Mouse (Mus musculus) lung, adult 2 months (tissue): ENCODE measurements around the gene Golph3. TPM values are rescaled to one million over a fixed set of nuclear protein-coding genes. Genes with fewer than 3 reads are reported as not detected.

Experiments used
- DNase-seq: peaks from one replicate; pipeline ENCODE4 v3.0.0; 2022
- H3K4me1 ChIP-seq: fragments of 200-500 bp; 2 replicates; pipeline ENCODE4 v1.6.1; 2011; ENCODE audit warnings: low read length; ENCODE audit not compliant: control insufficient read depth, insufficient read depth
- H3K4me3 ChIP-seq: fragments of 200-500 bp; replicated peaks from 2 replicates; pipeline ENCODE3; 2011; ENCODE audit warnings: low read depth, mild to moderate bottlenecking, control low read depth, low read length; ENCODE audit errors: extremely low read depth
- CTCF ChIP-seq: fragments of 200-500 bp; IDR thresholded peaks from 2 replicates; pipeline ENCODE4 v1.5.1; 2011; ENCODE audit warnings: mild to moderate bottlenecking, low read length, control low read depth; ENCODE audit not compliant: insufficient read depth
- POLR2A ChIP-seq: fragments of 200-500 bp; IDR thresholded peaks from 2 replicates; pipeline ENCODE4 v1.6.1; 2011; ENCODE audit warnings: low read depth, mild to moderate bottlenecking, control low read depth, low read length, borderline replicate concordance; ENCODE audit errors: extremely low read depth
- WGBS: fragments of 180-500 bp; shearing (Covaris S2); methylation state at CpG from one replicate; pipeline ENCODE4 v1.1.7; 2018; 5-methylcytosine and 5-hydroxymethylcytosine counted together
- polyA plus RNA-seq: library from polyadenylated mRNA; depleted of rRNA; stranded (reverse); fragments of >200 nt; gene quantifications from 2 replicates; pipeline ENCODE4 v1.2.3, GENCODE M21; 2012; rRNA removed

The Golph3 gene
- 73.4 and 92.4 TPM in 2 replicates for polyA plus RNA-seq

GRCm38 (mm10) chr15:12321091-12321787 is at the start of gene Golph3:
TSS of gene Golph3 (plus strand) at chr15:12321450.
- peaks cover 13% of the 10 kb centered on the region for H3K4me1 ChIP-seq
- TF ChIP-seq CTCF (no peak), POLR2A (peak; percentile 72; the same call in 1 of the 2 replicates)
- 1% methylated on average over 69 of the region's 74 CpGs for WGBS

GRCm38 (mm10) chr15:12273325-12274052 is 47.8 kb upstream of the Golph3 start:
- 58% methylated on average over 12 of the region's 12 CpGs for WGBS
- DNase-seq = no peak
- Histone ChIP-seq H3K4me1 (no peaks in the 10 kb centered on the region; the same call in 1 of the 2 replicates), H3K4me3 (no peak overlapping the region)
- no peak for TF ChIP-seq POLR2A
- TF ChIP-seq CTCF = no peak

More at GRCm38 (mm10) chr15:12321091-12321787, at the start of gene Golph3:
- peak within 1 kb of the TSS; percentile 82 for H3K4me3 ChIP-seq
- peak; percentile 94 for DNase-seq

GRCm38 (mm10) chr15:12274053-12274769 is 47.0 kb upstream of the Golph3 start:
- Histone ChIP-seq H3K4me3 (no peak overlapping the region), H3K4me1 (no peaks in the 10 kb centered on the region; the same call in 1 of the 2 replicates)
- DNase-seq = no peak
- 71% methylated on average over 4 of the region's 4 CpGs for WGBS
- TF ChIP-seq CTCF (no peak), POLR2A (no peak)

GRCm38 (mm10) chr15:12275091-12275623 is 46.1 kb upstream of the Golph3 start:
- H3K4me1 ChIP-seq = no peaks in the 10 kb centered on the region; the same call in 1 of the 2 replicates
- H3K4me3 ChIP-seq = no peak overlapping the region
- no peak for TF ChIP-seq POLR2A
- no peak for TF ChIP-seq CTCF
- no peak for DNase-seq
- 63% methylated on average over 4 of the region's 4 CpGs for WGBS

GRCm38 (mm10) chr15:12279816-12280215 is 41.4 kb upstream of the Golph3 start:
- no peak overlapping the region for H3K4me3 ChIP-seq
- TF ChIP-seq CTCF (no peak), POLR2A (no peak)
- 88% methylated on average over 1 of the region's 1 CpGs for WGBS
- no peak for DNase-seq
- H3K4me1 ChIP-seq = peaks cover 2% of the 10 kb centered on the region

GRCm38 (mm10) chr15:12284794-12285534 is 36.3 kb upstream of the Golph3 start:
- no peak for TF ChIP-seq CTCF
- no peak for TF ChIP-seq POLR2A
- DNase-seq = peak; percentile 36
- H3K4me3 ChIP-seq = no peak overlapping the region
- 37% methylated on average over 6 of the region's 6 CpGs for WGBS
- peaks cover 2% of the 10 kb centered on the region for H3K4me1 ChIP-seq

DNA sequence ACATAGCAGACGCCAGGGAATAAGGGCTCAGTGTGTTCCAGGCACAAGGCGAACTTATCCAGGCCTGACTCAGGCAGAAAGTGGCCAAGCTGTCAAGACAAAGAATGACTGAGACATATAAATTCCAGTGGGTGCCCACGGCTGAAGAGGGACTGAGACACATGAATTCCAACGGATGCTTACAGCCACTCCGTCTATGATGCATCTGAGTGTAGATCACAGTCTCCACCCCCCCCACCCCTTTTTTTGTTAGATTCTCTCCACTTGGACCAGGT is 35.8 kb upstream of the Golph3 start:
- no peak overlapping the region for H3K4me3 ChIP-seq
- TF ChIP-seq CTCF = no peak
- no peak for TF ChIP-seq POLR2A
- no peak for DNase-seq
- WGBS = 50% methylated on average over 5 of the region's 5 CpGs
- H3K4me1 ChIP-seq = peaks cover 2% of the 10 kb centered on the region

- H3K4me1 ChIP-seq = no peaks in the 10 kb centered on the region
- 85% methylated on average over 7 of the region's 7 CpGs for WGBS
- no peak overlapping the region for H3K4me3 ChIP-seq
- DNase-seq = no peak
- TF ChIP-seq CTCF (no peak), POLR2A (no peak)
These were observed 30.9 kb upstream of the Golph3 start for GRCm38 (mm10) chr15:12290330-12290729.

GRCm38 (mm10) chr15:12291757-12292156 is 29.5 kb upstream of the Golph3 start:
- DNase-seq = no peak
- Histone ChIP-seq H3K4me1 (no peaks in the 10 kb centered on the region), H3K4me3 (no peak overlapping the region)
- no peak for TF ChIP-seq POLR2A
- no peak for TF ChIP-seq CTCF
- 85% methylated on average over 2 of the region's 2 CpGs for WGBS
